Mouse (Mus musculus) heart, adult 2 months (tissue): ENCODE data around the gene Mip.

Experiments
- CTCF ChIP-seq: fragments of 200-600 bp; IDR thresholded peaks from 2 replicates; pipeline ENCODE4 v1.8.1; 2022; ENCODE audit warnings: antibody characterized with exemption, mild to moderate bottlenecking, moderate library complexity
- POLR2A ChIP-seq: fragments of 200-500 bp; IDR thresholded peaks from 2 replicates; pipeline ENCODE4 v1.6.1; 2011; ENCODE audit warnings: mild to moderate bottlenecking, low read depth, low read length, control low read depth; ENCODE audit not compliant: insufficient read depth

DNA sequence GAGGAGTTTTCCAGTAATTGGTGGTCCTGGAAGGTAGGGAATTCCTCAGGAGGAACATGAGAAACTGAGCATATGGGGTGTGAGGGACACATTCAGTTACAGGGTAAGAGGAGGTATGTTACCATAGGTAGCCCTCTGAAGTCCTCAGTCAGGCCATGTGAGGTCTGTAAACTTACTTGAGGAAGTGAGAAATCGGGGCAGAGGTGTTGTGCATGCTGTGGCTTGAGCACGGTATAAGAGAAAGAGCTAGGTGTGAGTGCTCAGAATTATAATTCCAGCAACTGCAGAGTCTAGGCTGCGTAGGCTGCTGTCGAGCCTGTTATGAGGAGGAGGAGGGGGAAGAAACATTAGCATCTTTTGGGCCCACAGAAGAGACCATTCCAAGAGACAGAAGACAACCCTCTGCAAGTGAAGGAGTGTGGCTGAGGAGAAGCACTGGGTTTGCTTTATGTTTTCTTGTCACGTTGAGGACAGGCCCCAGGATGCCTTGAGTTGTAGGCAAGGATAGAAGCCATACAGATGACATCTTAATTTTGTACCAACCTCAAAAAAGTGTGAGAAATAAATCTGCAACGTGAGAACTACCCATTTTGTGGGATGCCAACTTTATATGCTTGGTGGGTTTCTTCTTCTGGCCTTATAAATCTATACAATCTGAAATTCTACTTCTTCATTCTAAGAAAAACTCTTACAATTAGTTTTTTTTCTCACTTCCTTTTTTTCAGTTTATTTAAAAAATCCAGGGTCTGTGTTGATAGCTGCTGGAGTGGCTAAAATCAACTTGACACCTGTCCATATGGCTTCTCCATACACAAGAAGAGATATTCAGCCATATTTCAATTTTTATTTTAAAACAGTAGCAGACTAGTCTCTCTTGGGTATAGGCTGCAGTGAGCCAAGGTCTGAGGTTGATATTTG is 38.0 kb downstream of the Mip start:
- TF ChIP-seq POLR2A: no peak
- TF ChIP-seq CTCF: no peak
